Comparison of ENCODE assay signal across 8 mouse cellular contexts in genomic region chr19:7382248-7382902, GRCm38 (mm10). TPM values are rescaled to one million over a fixed set of nuclear protein-coding genes. Genes with fewer than 3 reads are reported as not detected.
DNase-seq lines count a peak whose midpoint lies in the region; ATAC-seq and TF ChIP-seq lines count a peak whose summit lies in the region.

No protein-coding gene starts in this region.

- peak; percentile 70 for DNase-seq in 3134 (ENCODE audit: extremely low read depth, insufficient read length, low spot score)
- peak; percentile 68 to 78 for DNase-seq in adrenal gland, postnatal 36 days
- peak; percentile 48 for DNase-seq in heart, adult 8-10 months (ENCODE audit: low spot score)
- DNase-seq in kidney, adult 8-10 months = peak; percentile 38 to 50
- DNase-seq in liver = peak; percentile 65
- DNase-seq in midbrain, postnatal 0 days (ENCODE audit: low spot score) = peak; percentile 72
- peak; percentile 40 for DNase-seq in splenic B cell, adult 2 months (ENCODE audit: low read depth, low spot score)

- H3K27me3 ChIP-seq in embryonic facial prominence, embryonic 13.5 days = no peaks in the 10 kb centered on the region
- no peaks in the 10 kb centered on the region for H3K27me3 ChIP-seq in midbrain, postnatal 0 days (ENCODE audit: insufficient read depth, low read length)
- H3K27me3 ChIP-seq in splenic B cell, adult 2 months (ENCODE audit: control insufficient read depth, insufficient read depth, low read length, poor library complexity, severe bottlenecking) = no peaks in the 10 kb centered on the region

- peaks cover 20% of the 10 kb centered on the region for H3K36me3 ChIP-seq in embryonic facial prominence, embryonic 13.5 days
- no peaks in the 10 kb centered on the region for H3K36me3 ChIP-seq in midbrain, postnatal 0 days (ENCODE audit: insufficient read depth, low read length)
- H3K36me3 ChIP-seq in splenic B cell, adult 2 months (ENCODE audit: control insufficient read depth, insufficient read depth, low read length, poor library complexity, severe bottlenecking) = no peaks in the 10 kb centered on the region

- peak overlapping the region; percentile 93 for H3K27ac ChIP-seq in embryonic facial prominence, embryonic 13.5 days
- H3K27ac ChIP-seq in midbrain, postnatal 0 days (ENCODE audit: low read depth, low read length) = peak overlapping the region; percentile 92

- H3K4me3 ChIP-seq in embryonic facial prominence, embryonic 13.5 days = peak overlapping the region; percentile 85
- H3K4me3 ChIP-seq in midbrain, postnatal 0 days (ENCODE audit: low read depth, low read length) = peak overlapping the region; percentile 93

- 0 out of 2 replicates have a peak, but pooled peaks have one; percentile 25 for TF ChIP-seq CTCF in midbrain, postnatal 0 days (IDR thresholded peaks at IDR 0.05)

- H3K9ac ChIP-seq in embryonic facial prominence, embryonic 13.5 days = peak overlapping the region; percentile 95
- peak overlapping the region; percentile 87 for H3K9ac ChIP-seq in midbrain, postnatal 0 days (replicated peaks; ENCODE audit: low read length, poor library complexity, severe bottlenecking)

- no peaks in the 10 kb centered on the region; the same call in 1 of the 2 replicates for H3K9me3 ChIP-seq in embryonic facial prominence, embryonic 13.5 days
- no peaks in the 10 kb centered on the region for H3K9me3 ChIP-seq in midbrain, postnatal 0 days (ENCODE audit: low read length)

- peak overlapping the region; percentile 82 for H3K4me2 ChIP-seq in embryonic facial prominence, embryonic 13.5 days
- H3K4me2 ChIP-seq in midbrain, postnatal 0 days (ENCODE audit: low read depth, low read length, poor library complexity, severe bottlenecking) = peak overlapping the region; percentile 78

- WGBS in embryonic facial prominence, embryonic 13.5 days = under 1% methylated on average over 56 of the region's 60 CpGs
- WGBS in midbrain, postnatal 0 days = under 1% methylated on average over 49 of the region's 60 CpGs

- peak; percentile 65 for ATAC-seq in embryonic facial prominence, embryonic 13.5 days (ENCODE audit: insufficient number of reproducible peaks, insufficient read depth, low FRiP score, low TSS enrichment, low read depth)
- peak; percentile 75 for ATAC-seq in midbrain, postnatal 0 days (ENCODE audit: low FRiP score)

- peaks cover 34% of the 10 kb centered on the region for H3K4me1 ChIP-seq in embryonic facial prominence, embryonic 13.5 days
- peaks cover 7% of the 10 kb centered on the region; the same call in 1 of the 2 replicates for H3K4me1 ChIP-seq in midbrain, postnatal 0 days (ENCODE audit: insufficient read depth, low read length)

RNA-seq across cellular contexts. Expression of gene Spindoc, which starts 0.4 kb away (rescaled TPM):
- total RNA-seq in adrenal gland, postnatal 36 days (2021) = 10 to 100 TPM; 20.4 to 23.8 TPM
- 30.8 and 42.4 TPM in 2 replicates for polyA plus RNA-seq in embryonic facial prominence, embryonic 13.5 days (2015; fragmentation: Nextera tagmentation; extraction: Ambion mirVana)
- total RNA-seq in heart, adult 8-10 months (2022) = 10 to 100 TPM; 13.3 to 15.1 (median 13.8) TPM
- 35.2 and 38.8 TPM in 2 replicates for total RNA-seq in midbrain, postnatal 0 days (2014; rRNA removed)
- polyA plus RNA-seq in midbrain, postnatal 0 days (2015; fragmentation: Nextera tagmentation; extraction: Ambion mirVana) = 19.2 and 19.8 TPM in 2 replicates

RNA-seq across cellular contexts. Expression of gene 2700081O15Rik, which starts 35.0 kb away (rescaled TPM):
- 10 to 100 TPM; 22.0 to 23.7 TPM for total RNA-seq in adrenal gland, postnatal 36 days (2021)
- 10.4 and 11.8 TPM in 2 replicates for polyA plus RNA-seq in embryonic facial prominence, embryonic 13.5 days (2015; fragmentation: Nextera tagmentation; extraction: Ambion mirVana)
- 10 to 100 TPM; 11.5 to 12.0 (median 11.8) TPM for total RNA-seq in heart, adult 8-10 months (2022)
- total RNA-seq in midbrain, postnatal 0 days (2014; rRNA removed) = 108 and 112 TPM in 2 replicates
- 7.6 and 8.1 TPM in 2 replicates for polyA plus RNA-seq in midbrain, postnatal 0 days (2015; fragmentation: Nextera tagmentation; extraction: Ambion mirVana)

RNA-seq across cellular contexts. Expression of gene Mark2, which starts 40.7 kb away (rescaled TPM):
- 10 to 100 TPM; 71.9 to 76.4 TPM for total RNA-seq in adrenal gland, postnatal 36 days (2021)
- polyA plus RNA-seq in embryonic facial prominence, embryonic 13.5 days (2015; fragmentation: Nextera tagmentation; extraction: Ambion mirVana) = 42.8 and 47.2 TPM in 2 replicates
- 10 to 100 TPM; 44.5 to 54.2 (median 47.1) TPM for total RNA-seq in heart, adult 8-10 months (2022)
- 41.2 and 49.1 TPM in 2 replicates for total RNA-seq in midbrain, postnatal 0 days (2014; rRNA removed)
- polyA plus RNA-seq in midbrain, postnatal 0 days (2015; fragmentation: Nextera tagmentation; extraction: Ambion mirVana) = 38.0 and 38.1 TPM in 2 replicates

Comparison
In these comparisons a context has a peak if more than half of its experiments do, and no peak if none do; other contexts are left out.
1. Peak in every context shown above with its lines: DNase-seq, ATAC-seq, H3K4me3 ChIP-seq and H3K27ac ChIP-seq.